Mouse (Mus musculus): ENCODE measurements around the gene Pde4d. TPM values are rescaled to one million over a fixed set of nuclear protein-coding genes. Genes with fewer than 3 reads are reported as not detected.

Gene Pde4d
- total and polyA plus RNA-seq, 3 experiments: 18.5 to 18.8 TPM; not detected in 1

DNA sequence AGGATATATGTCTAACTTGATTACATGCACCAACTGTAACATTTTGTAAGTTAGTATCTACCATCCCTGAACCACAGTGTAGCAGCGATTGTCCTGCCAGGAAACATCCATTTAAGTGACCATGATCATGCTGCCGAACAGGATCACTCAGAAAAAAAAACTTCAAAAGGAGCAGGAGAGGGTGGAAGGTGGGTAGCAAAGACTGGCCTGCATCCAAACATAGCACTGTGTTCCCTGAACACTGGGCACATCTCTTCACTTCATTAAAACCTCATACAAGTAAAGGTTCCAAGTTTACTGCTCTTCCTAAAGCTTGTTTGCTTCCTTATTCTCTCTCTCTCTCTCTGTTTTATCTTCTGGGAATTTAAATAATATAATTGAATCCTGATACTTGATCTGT is 1256.4 kb downstream of the Pde4d start:
- Histone ChIP-seq H3K4me3 (ENCODE audit: control insufficient read depth in 1 of 2, insufficient read depth in 1 of 2, low read depth in 2 of 2, low read length in 2 of 2) (no peak overlapping the region), H3K27ac (ENCODE audit: control insufficient read depth, low read depth, low read length) (no peak overlapping the region), H3K27me3 (ENCODE audit: control insufficient read depth in 1 of 2, insufficient read depth in 2 of 2, low read length in 2 of 2) (no peaks in the 10 kb centered on the region), H3K9ac (ENCODE audit: control insufficient read depth, low read depth, low read length, poor library complexity, severe bottlenecking) (no peak overlapping the region), H3K9me3 (replicated peaks; ENCODE audit: insufficient read depth, low read length) (no peaks in the 10 kb centered on the region), H3K4me1 (ENCODE audit: control insufficient read depth in 1 of 2, insufficient read depth in 2 of 2, low read length in 2 of 2) (no peaks in the 10 kb centered on the region; a peak in 1 of 4 replicates), H3K36me3 (ENCODE audit: control insufficient read depth in 1 of 2, insufficient read depth in 2 of 2, low read length in 2 of 2) (peaks cover 0 to 11% of the 10 kb centered on the region in 2 experiments; a peak in 3 of 4 replicates), H3K79me2 (ENCODE audit: control insufficient read depth, insufficient read depth, low read length, poor library complexity) (peaks cover 10% of the 10 kb centered on the region)
- no peak for DNase-seq (ENCODE audit: low read depth, low spot score)
- TF ChIP-seq MEF2A (IDR thresholded peaks at IDR 0.05; ENCODE audit: extremely low read depth, insufficient replicate concordance, low read depth, low read length, poor library complexity, severe bottlenecking) (no peak), MAX (IDR thresholded peaks at IDR 0.05; ENCODE audit: low read length) (no peak), UBTF (IDR thresholded peaks at IDR 0.05; ENCODE audit: borderline replicate concordance, insufficient read depth, low read depth, low read length) (no peak), HCFC1 (IDR thresholded peaks at IDR 0.05; ENCODE audit: low read depth, low read length) (no peak), BHLHE40 (IDR thresholded peaks at IDR 0.05; ENCODE audit: borderline replicate concordance, low read depth, low read length) (no peak), MYB (IDR thresholded peaks at IDR 0.05; ENCODE audit: low read depth, low read length) (no peak), CTCF (IDR thresholded peaks at IDR 0.05 in 2 of 3, conservative IDR thresholded peaks at IDR 0.05 in 1 of 3; ENCODE audit: control insufficient read depth in 1 of 3, insufficient read depth in 1 of 3, low read depth in 2 of 3, low read length in 3 of 3, poor library complexity in 1 of 3, severe bottlenecking in 1 of 3) (no peak), USF1 (IDR thresholded peaks at IDR 0.05; ENCODE audit: low read depth, low read length) (no peak), TAL1 (IDR thresholded peaks at IDR 0.05; ENCODE audit: low read length) (no peak), POLR2AphosphoS5 (IDR thresholded peaks at IDR 0.05; ENCODE audit: borderline replicate concordance, low read depth, low read length) (no peak), ETS1 (IDR thresholded peaks at IDR 0.05; ENCODE audit: low read depth, low read length) (no peak)

- DNase-seq (ENCODE audit: low read depth, low spot score): no peak
- H3K9me3 ChIP-seq (replicated peaks; ENCODE audit: insufficient read depth, low read length): no peaks in the 10 kb centered on the region
- peaks cover 0 to 11% of the 10 kb centered on the region in 2 experiments; a peak in 3 of 4 replicates for H3K36me3 ChIP-seq (ENCODE audit: control insufficient read depth in 1 of 2, insufficient read depth in 2 of 2, low read length in 2 of 2)
- H3K9ac ChIP-seq (ENCODE audit: control insufficient read depth, low read depth, low read length, poor library complexity, severe bottlenecking): no peak overlapping the region
- no peaks in the 10 kb centered on the region for H3K27me3 ChIP-seq (ENCODE audit: control insufficient read depth in 1 of 2, insufficient read depth in 2 of 2, low read length in 2 of 2)
- H3K27ac ChIP-seq (ENCODE audit: control insufficient read depth, low read depth, low read length): no peak overlapping the region
- H3K4me3 ChIP-seq (ENCODE audit: control insufficient read depth in 1 of 2, insufficient read depth in 1 of 2, low read depth in 2 of 2, low read length in 2 of 2): no peak overlapping the region
- no peaks in the 10 kb centered on the region; a peak in 1 of 4 replicates for H3K4me1 ChIP-seq (ENCODE audit: control insufficient read depth in 1 of 2, insufficient read depth in 2 of 2, low read length in 2 of 2)
- TF ChIP-seq ZNF384 (IDR thresholded peaks at IDR 0.05; ENCODE audit: low read depth, low read length) (no peak), GABPA (IDR thresholded peaks at IDR 0.05; ENCODE audit: low read depth, low read length) (no peak), CTCF (IDR thresholded peaks at IDR 0.05 in 2 of 3, conservative IDR thresholded peaks at IDR 0.05 in 1 of 3; ENCODE audit: control insufficient read depth in 1 of 3, insufficient read depth in 1 of 3, low read depth in 2 of 3, low read length in 3 of 3, poor library complexity in 1 of 3, severe bottlenecking in 1 of 3) (no peak), MAFK (IDR thresholded peaks at IDR 0.05; ENCODE audit: borderline replicate concordance, low read depth, low read length) (no peak), UBTF (IDR thresholded peaks at IDR 0.05; ENCODE audit: borderline replicate concordance, insufficient read depth, low read depth, low read length) (no peak)
- H3K79me2 ChIP-seq (ENCODE audit: control insufficient read depth, insufficient read depth, low read length, poor library complexity): peaks cover 10% of the 10 kb centered on the region
These were observed 1256.8 kb downstream of the Pde4d start for GRCm38 (mm10) chr13:109706579-109706978.

Measured in MEL (cell line).